Mouse (Mus musculus) right cerebral cortex, postnatal 25 days (tissue): Measurements from ENCODE around the gene Hat1.
"Not testable (repeated sequence)": the region's sequence is repeated elsewhere in the genome, so short reads cannot be mapped to it uniquely, and the experiment has no call there.

ENCODE experiments used
- DNase-seq: peaks from one replicate; pipeline ENCODE4 v3.0.0; 2022

The Hat1 gene

GRCm38 (mm10) chr2:71388951-71389763 lies at the start of gene Hat1:
Gene Hat1, plus strand, starts transcription at chr2:71388958.
- DNase-seq = peak; percentile 96

- no peak for DNase-seq
Measured at GRCm38 (mm10) chr2:71340126-71340525, 48.6 kb upstream of the Hat1 start.

- DNase-seq = no peak
Measured at GRCm38 (mm10) chr2:71343884-71344640, 44.7 kb upstream of the Hat1 start.

DNA sequence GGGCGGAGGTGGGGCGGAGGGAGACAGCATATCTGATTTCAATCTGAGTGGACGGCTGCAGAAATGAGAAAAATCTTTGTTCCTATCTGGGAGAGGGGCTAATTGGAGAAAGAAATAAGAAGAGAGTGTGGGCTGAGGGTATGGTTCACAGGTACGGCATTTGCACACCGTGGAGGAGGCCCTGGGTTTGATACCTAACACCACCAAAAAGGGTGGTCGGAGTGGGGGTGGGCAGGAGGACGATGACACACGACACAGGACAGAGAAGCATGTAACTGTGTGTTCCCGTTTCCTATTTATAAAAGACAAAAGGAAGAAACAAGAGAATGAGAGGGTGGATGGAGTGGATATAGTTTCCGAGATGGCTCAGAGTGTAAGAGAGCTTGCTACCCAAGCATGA lies 41.6 kb upstream of the Hat1 start:
- DNase-seq = no peak

DNA sequence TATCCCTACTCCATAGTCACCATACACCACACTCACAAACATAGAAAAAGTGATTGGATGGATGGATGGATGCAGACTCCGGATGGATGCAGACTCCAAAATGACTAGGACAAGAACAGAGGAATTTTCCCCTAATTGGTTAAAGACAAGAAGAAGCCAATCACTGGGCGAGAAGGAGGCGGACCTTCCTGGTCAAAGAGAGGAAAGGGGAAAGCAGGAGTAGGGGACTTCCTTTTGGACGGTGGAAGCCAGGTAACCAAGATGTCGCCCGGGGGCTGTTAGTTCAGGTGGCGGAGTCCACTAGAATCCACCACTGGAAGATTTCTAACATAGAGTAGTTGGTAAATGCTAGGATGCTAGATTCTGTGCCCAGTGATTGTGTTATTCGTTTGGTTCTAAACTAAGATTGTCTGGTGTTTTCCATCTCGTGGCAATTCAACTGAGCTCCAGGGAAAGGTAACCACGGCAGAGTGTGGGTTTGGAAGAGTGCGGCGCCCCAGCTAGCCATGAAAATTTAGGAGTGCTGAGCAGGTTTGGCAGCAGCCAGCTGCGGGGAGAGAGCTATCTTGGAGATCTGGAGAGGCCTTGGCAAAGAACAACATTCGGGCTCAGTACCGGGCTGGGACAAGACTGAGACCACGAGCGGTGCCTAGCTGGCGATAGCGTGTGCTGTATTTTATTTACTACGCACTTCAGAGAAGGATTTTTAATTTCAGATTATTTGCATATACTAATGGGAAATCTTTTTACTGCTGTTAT lies 40.8 kb upstream of the Hat1 start:
- no peak for DNase-seq

GRCm38 (mm10) chr2:71349511-71349910 lies 39.2 kb upstream of the Hat1 start:
- no peak for DNase-seq

DNA sequence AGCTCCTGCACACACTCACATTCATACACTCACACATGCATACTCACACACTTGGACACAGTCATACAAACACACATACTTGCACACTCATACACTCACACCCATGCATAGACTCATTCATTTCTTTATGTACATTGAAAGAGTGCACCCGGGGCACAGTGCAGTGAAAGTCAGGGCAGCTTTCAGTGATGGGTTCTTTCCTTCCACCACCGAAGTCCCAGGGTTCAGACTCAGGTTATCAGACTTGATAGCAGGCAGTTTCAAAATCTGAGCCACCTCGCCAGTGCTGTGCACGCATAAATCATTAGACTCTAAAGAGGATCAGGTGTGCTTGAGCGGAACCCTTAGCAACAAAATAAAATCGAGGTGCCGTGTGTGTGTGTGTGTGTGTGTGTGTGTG lies 38.6 kb upstream of the Hat1 start:
- DNase-seq = no peak

GRCm38 (mm10) chr2:71350904-71351726 lies 37.6 kb upstream of the Hat1 start:
- no peak for DNase-seq

GRCm38 (mm10) chr2:71351727-71351987 lies 37.1 kb upstream of the Hat1 start:
- DNase-seq = no peak

GRCm38 (mm10) chr2:71353306-71354054 lies 35.3 kb upstream of the Hat1 start:
- DNase-seq = no peak

GRCm38 (mm10) chr2:71354055-71354425 lies 34.7 kb upstream of the Hat1 start:
- DNase-seq = no peak

DNA sequence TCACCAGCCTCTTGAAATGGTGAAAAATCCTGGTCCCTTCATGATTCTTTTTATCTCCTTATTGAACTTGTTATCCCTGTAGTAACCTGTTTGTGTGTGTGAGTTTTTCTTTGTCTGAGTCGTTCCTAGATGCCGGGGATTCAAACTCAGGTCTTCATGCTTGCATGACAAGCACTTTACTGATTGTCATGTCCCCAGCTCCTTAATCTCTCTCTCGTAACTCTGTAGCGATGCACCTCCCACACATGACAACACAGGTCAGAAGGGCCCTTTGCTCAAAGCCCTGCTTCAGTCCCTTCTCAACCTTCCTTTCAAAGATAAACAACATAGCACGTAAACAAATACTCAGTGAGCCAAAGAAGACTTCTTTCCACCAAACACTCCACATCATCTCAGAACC lies 30.4 kb upstream of the Hat1 start:
- DNase-seq = no peak

DNA sequence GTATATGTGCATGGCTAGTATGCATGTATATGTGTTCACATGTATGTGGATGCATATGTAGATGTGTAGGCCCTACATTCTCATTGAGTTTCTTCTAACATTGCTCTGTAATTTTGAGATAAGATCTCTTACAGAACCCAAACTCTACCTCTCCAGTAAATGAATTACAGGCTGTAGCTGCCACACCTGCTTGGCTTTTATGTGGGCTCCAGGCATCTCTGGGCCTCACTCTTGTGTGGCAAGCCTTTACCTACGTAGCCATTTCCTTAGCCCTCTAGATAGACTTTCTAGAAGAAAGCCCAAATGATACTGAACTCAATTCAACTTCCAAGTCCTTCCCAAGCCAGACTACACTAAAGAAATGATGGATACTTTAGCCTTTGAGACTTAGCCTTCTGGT lies 28.6 kb upstream of the Hat1 start:
- DNase-seq = no peak

- no peak for DNase-seq
Measured at GRCm38 (mm10) chr2:71366618-71367124, 22.1 kb upstream of the Hat1 start.

DNA sequence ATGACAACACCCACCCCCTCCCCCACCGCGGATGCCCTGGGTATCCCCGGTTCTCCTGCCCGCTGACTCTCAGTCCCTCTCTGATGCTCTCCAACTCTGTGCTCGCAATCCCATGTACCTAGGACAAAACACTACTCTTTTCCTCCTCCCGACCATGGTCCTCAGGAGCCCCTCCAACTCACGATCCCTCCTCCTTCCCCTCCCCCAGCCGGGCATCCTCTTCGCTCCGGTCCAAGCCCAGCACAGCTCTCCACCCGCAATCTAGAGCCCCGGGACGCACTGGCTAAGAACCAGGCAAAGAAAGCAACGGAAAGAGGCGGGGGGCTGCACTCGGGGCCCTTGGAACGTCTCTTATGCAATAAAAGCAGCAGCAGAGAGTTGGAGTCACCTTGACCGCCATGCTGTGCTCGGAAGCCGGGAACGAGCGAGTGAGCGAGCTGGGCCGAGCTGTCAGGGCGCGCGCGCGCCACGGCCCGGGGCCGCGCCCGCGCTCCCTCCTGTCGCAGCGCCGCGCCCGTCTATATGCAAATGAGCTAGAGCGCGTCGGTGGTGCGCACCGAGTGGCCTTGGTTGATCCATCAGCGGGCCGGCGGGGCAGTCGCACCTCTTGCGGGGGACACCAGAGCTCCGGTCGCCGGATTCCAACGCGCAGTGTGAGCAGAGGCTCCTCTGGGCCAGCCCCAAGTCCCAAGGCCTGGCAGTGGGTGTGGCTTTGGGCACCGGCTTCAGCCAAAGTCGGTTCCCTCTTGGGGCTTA lies 21.5 kb upstream of the Hat1 start, which contains the start of gene Slc25a12:
Slc25a12 (minus strand) TSS at position 625 of the 756 bp plus-strand sequence.
- peak; percentile 78 for DNase-seq

- no peak for DNase-seq
Measured at GRCm38 (mm10) chr2:71368086-71368485, 20.7 kb upstream of the Hat1 start.

DNA sequence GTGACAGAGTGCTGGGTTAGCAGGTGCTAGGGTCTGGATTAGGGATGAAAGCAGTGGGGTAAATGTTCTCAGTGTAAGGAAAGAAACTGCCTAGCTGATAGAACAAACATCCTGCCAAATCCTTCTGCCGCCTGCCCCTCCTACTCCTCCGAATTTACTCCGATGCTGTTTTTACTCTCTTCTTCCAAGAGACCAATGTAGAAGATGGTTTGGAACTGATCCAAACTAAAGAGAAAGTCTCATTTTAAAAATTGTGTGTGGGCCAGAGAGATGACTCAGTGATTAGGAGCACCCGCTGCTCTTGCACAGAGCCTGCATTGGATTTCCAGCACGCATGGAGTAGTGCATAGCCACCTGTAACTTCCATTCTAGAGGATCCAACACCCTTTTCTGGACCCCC lies 17.0 kb upstream of the Hat1 start:
- peak; percentile 26 for DNase-seq

GRCm38 (mm10) chr2:71372261-71372660 lies 16.5 kb upstream of the Hat1 start:
- DNase-seq = not testable (repeated sequence)

DNA sequence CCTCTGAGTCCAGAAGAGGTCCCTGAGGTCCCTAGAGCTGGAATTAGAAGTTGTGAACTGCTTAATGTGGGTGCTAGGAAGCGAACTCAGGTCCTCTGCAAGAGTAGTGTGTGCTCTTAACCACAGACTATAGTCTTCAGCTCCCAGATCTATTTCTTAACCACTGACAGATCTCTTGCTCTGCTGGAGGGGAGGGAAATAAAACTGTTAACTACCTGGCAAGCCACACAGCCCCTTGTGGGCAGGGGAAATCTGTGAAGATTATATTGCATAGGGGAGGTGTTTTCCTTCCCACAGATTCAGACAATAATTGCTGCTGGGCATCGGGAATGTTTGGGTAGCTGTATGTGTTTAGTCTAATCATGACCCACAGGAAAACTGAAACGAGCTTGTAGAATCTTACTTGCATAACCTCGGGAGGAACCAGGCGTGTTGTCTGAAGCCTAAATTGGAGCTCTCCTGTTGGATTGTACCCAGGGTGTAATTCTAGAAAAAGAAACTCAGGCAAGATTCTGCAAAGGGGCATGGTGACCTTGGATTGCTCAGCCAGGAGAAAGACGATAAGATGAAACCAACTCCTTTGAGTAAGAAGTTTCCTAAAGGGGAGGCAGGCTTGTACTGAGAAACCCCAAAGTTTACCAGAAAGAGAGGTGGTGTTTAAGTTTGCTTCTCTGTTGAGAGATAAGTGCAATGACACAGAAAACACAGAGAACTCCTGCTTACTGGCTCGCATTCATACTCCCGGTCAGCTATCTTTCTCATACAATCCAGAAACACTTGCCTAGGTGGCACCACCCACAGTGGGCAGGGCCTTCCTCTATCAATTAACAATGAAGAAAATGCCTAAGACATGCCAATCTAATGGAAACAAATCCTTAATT lies 14.2 kb upstream of the Hat1 start:
- no peak for DNase-seq

DNA sequence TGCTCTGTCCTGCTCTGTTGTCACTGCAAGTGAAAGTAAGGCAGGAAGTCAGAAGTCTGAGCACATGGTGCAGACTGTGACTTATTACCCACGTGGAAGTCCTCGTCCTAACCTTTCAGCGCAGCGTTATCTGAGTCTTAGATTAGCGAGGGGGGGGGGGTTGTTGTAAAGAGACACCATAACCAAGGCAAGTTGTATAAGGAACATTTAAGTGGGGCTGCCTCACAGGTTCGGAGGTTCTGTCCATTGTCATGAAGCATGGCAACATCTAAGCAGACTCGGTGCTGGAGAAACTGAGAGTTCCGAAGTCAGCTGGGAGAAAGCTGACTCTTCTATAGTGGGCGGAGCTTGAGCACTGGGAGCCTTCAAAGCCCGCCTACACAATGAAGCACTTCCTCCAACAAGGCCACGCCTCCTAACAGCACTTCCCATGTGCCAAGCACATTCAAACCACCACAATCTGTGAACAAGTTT lies 12.3 kb upstream of the Hat1 start:
- no peak for DNase-seq
